Mouse (Mus musculus) lung, adult 10 weeks (tissue): ENCODE measurements around the gene Rnf146. TPM values are rescaled to one million over a fixed set of nuclear protein-coding genes. Genes with fewer than 3 reads are reported as not detected.

Source experiments
- polyA plus RNA-seq: library from polyadenylated mRNA; stranded (reverse); fragments of 350-450 nt; fragmentation: Illumina TruSeq; extraction: RNeasy Lipid Tissue Mini Kit (QIAGEN cat#74804); gene quantifications from one replicate; pipeline ENCODE4 v1.2.3, GENCODE M21; 2014; ENCODE audit warnings: low read depth, low replicate concordance; ENCODE audit not compliant: insufficient read depth

The Rnf146 gene
- polyA plus RNA-seq: 42.9 TPM

GRCm38 (mm10) chr10:29362197-29362900 is at the start of gene Rnf146:
Gene Rnf146, minus strand, starts transcription at chr10:29362442.

DNA sequence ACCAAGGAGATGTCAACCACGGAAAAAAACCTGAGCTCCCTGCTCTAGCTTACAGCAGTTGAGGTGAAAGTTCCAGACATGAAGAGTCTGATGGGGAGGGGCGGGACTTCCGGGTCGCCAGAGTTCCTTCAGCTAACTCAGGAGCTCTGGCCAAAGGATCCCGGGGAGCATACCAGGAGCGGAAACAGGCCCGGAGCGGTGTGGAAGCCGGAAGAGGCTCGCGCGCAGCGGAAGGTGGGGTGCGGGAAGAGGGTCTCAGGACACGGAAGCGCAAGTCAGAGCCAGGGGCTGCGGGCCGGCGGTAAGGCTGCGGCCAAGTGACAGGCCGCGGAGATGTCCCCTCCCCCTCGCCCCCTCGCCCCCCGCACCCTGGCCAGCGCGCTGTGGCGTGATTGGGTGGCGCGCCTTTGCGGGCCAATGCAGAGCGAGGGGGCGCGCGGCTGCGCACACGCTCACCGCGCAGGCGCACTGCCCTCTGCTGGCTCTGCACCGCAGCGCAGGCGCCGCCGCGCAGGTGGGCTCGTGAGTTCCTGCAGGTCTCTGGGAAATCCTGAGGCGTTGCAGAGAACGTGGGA is 49.1 kb downstream of the Rnf146 start, which contains the start of gene Echdc1:
Echdc1 (plus strand) TSS at position 103 of the 575 bp plus-strand sequence.

Other genes starting within 250 kb of the Rnf146 start
- not detected for gene Soga3, start 218.6 kb downstream of the Rnf146 start, polyA plus RNA-seq
- gene Gm49353, start 163.5 kb downstream of the Rnf146 start, polyA plus RNA-seq: not detected
- gene 9330159F19Rik, start 150.8 kb downstream of the Rnf146 start, polyA plus RNA-seq: 1.4 TPM
- gene Echdc1, start 49.3 kb downstream of the Rnf146 start, polyA plus RNA-seq: 13.9 TPM
- gene Rspo3, start 173.4 kb upstream of the Rnf146 start, polyA plus RNA-seq: 0.71 TPM